Mouse (Mus musculus) erythroblast, embryonic 14.5 days (primary cell): ENCODE data around the gene Hist1h2bk.

Source experiments
- GATA1 ChIP-seq: IDR thresholded peaks from 2 replicates; pipeline ENCODE4 v1.6.1; 2012; ENCODE audit warnings: low read length, inconsistent platforms, mixed read lengths
- TAL1 ChIP-seq: IDR thresholded peaks from 3 replicates; pipeline ENCODE4 v1.6.1; 2012; ENCODE audit warnings: low read length, inconsistent platforms, mixed read lengths

DNA sequence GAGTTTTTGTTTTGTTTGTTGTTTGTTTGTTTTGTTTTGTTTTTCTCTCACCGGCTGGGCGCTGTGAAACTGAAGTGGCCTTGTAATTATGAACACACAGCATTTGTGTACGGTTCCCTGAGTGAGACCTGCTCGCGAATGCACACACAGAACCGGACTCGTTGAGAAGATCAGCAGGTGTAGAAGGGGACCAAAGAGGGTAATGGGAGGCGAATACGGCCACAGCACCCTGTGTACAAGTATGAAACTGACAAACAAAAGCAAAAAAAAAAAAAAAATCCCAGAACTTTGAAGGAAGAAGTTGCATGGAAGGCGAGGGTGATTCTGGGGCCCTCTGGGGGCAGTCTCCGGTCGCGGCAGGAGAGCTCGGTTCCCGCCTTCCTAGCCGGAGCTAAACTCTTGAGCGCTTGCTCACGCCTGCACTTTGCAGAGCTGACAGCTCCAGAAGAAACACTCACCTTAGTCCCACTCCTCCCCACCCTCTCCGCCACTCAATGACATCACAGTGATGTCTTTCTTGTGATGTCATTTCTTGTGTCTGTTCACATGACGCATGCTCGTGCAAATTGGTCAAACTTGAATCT is 40.2 kb upstream of the Hist1h2bk start:
- TF ChIP-seq GATA1 (no peak), TAL1 (no peak)
